Mouse (Mus musculus) E14TG2a.4 (cell line): ENCODE results near the gene Usp10.

Experiments used
- H3K27me3 ChIP-seq: 2 replicates; pipeline ENCODE4 v1.6.1; 2014; ENCODE audit warnings: low read length, control low read depth; ENCODE audit not compliant: insufficient read depth
- H3K36me3 ChIP-seq: 2 replicates; pipeline ENCODE4 v1.6.1; 2014; ENCODE audit warnings: low read length, control low read depth; ENCODE audit not compliant: insufficient read depth
- H3K4me1 ChIP-seq: replicated peaks from 2 replicates; pipeline ENCODE4 v1.6.1; 2014; ENCODE audit warnings: low read depth, low read length, control low read depth
- H3K4me3 ChIP-seq: replicated peaks from 2 replicates; pipeline ENCODE4 v1.5.1; 2014; ENCODE audit warnings: mild to moderate bottlenecking, low read length
- H3K9me3 ChIP-seq: 2 replicates; pipeline ENCODE4 v1.6.1; 2014; ENCODE audit warnings: low read length, control low read depth
- CTCF ChIP-seq: conservative IDR thresholded peaks from 2 replicates; pipeline ENCODE4 v1.5.1; 2014; ENCODE audit warnings: low read length
- NANOG ChIP-seq: IDR thresholded peaks from 2 replicates; pipeline ENCODE4 v1.6.1; 2014; ENCODE audit warnings: borderline replicate concordance, low read length, mixed read lengths
- POU5F1 ChIP-seq: IDR thresholded peaks from 2 replicates; pipeline ENCODE4 v1.6.1; 2014; ENCODE audit warnings: low read length, borderline replicate concordance

Usp10 gene

DNA sequence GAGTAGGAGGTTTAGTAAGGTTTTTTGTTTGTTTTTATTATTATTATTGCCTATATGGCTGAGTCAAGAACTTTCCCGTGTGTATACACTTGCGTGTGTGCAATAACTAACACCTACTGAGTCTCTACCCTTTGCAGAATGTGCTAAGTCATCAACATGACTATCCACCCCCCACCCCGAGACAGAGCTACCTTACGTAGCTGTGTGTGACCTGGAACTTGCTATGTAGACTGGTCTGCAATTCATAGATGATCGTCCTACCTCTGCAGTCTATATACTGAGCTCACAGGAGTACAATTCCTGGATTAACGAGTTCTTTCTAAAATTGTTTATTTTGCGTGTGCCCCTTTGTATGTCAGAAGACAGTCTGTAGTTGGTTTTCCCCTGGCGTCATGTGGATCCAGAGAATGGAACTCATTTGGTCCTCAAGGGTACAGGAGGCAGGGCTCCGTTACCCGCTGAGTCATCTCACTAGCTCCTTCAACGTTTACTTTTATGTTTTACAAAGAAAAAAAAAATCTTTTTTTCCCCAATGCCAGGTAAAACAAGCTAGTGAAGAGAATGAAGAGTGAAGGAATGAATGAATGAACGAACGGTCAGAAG lies at the start of gene Usp10:
Usp10 (plus strand) TSS at position 417 of the 603 bp plus-strand sequence.
- TF ChIP-seq CTCF = no peak
- TF ChIP-seq NANOG = no peak
- TF ChIP-seq POU5F1 = no peak
- Histone ChIP-seq H3K27me3 (no peaks in the 10 kb centered on the region), H3K4me1 (peaks cover 75% of the 10 kb centered on the region), H3K9me3 (no peaks in the 10 kb centered on the region), H3K4me3 (peak within 1 kb of the TSS; percentile 96), H3K36me3 (peaks cover 22% of the 10 kb centered on the region)

DNA sequence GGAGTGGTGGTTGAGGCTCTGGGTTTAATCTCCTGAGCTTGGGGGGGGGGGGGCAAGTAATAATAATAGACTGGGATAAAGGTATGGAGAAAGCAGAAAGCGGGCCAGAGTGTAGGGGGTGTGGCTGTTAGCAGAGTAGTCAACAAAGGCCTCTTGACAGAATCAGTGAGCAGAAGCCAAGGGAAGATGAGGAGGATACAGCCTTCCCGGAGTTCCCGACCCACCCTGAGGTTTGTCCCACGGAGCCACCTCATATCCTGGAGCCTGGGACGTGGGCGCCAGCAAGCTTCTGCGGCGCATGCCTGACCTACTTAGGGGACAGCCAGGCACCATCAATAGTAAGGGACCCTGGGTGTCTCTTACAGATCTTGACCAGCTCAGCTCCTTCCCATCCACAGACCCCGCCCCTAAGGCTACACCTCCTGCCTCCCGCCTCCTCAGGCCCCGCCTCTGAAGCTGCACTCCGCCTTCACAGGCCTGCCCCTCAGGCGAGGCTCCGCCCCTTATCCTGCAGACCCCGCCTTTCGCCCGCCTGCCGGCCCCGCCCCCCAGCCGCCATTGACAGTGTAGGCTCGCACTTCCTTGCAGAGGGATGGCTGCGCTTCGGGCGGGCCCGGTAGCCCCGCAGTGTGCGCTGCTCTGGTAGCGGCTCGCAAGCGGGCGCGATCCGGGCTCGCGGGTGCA lies 48.3 kb upstream of the Usp10 start, which contains the start of gene Klhl36:
Klhl36 (plus strand) TSS at position 561 of the 684 bp plus-strand sequence.
- H3K27me3 ChIP-seq = peaks cover 53% of the 10 kb centered on the region
- no peaks in the 10 kb centered on the region for H3K36me3 ChIP-seq
- peaks cover 11% of the 10 kb centered on the region for H3K4me1 ChIP-seq
- peak within 1 kb of the TSS; percentile 91 for H3K4me3 ChIP-seq
- TF ChIP-seq NANOG = no peak
- no peak for TF ChIP-seq CTCF
- no peak for TF ChIP-seq POU5F1
- peaks cover 5% of the 10 kb centered on the region; the same call in 1 of the 2 replicates for H3K9me3 ChIP-seq

- TF ChIP-seq NANOG = no peak
- TF ChIP-seq CTCF = no peak
- TF ChIP-seq POU5F1 = no peak
- H3K36me3 ChIP-seq = no peaks in the 10 kb centered on the region
- H3K27me3 ChIP-seq = peaks cover 57% of the 10 kb centered on the region
- peaks cover 5% of the 10 kb centered on the region; the same call in 1 of the 2 replicates for H3K9me3 ChIP-seq
- H3K4me3 ChIP-seq = peak overlapping the region; percentile 91
- peaks cover 11% of the 10 kb centered on the region for H3K4me1 ChIP-seq
These were observed 47.8 kb upstream of the Usp10 start for GRCm38 (mm10) chr8:119862390-119862734.

DNA sequence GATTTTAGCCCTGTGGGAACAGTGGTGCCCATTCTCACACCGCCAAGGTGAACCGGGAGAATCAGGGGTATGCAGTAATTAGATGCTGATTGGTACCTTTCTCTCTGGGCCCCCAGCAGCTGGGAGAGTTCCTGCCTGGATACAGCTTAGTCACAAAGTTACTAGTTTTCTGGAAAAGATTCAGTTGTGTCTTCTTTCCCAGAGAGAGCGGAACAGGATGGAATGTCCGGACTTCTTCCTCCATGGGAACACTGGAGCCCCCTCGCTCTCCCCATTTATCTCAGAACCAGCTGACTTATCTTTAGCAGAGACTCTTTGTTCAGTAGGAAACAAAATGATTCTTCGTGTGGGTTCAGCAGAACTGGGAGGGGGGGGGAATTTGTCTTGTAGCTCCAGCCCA lies 47.4 kb upstream of the Usp10 start:
- Histone ChIP-seq H3K4me3 (peak overlapping the region; percentile 91), H3K9me3 (peaks cover 5% of the 10 kb centered on the region; the same call in 1 of the 2 replicates), H3K4me1 (peaks cover 11% of the 10 kb centered on the region), H3K27me3 (peaks cover 57% of the 10 kb centered on the region), H3K36me3 (no peaks in the 10 kb centered on the region)
- TF ChIP-seq POU5F1 = no peak

- TF ChIP-seq NANOG (no peak), POU5F1 (no peak), CTCF (no peak)
- H3K4me1 ChIP-seq = peaks cover 19% of the 10 kb centered on the region
These were observed 40.5 kb upstream of the Usp10 start for GRCm38 (mm10) chr8:119869616-119870015.

GRCm38 (mm10) chr8:119873181-119873580 lies 37.0 kb upstream of the Usp10 start:
- TF ChIP-seq NANOG = no peak
- TF ChIP-seq POU5F1 = no peak
- no peak for TF ChIP-seq CTCF
- peaks cover 3% of the 10 kb centered on the region; the same call in 1 of the 2 replicates for H3K36me3 ChIP-seq
- peaks cover 51% of the 10 kb centered on the region for H3K27me3 ChIP-seq
- peaks cover 26% of the 10 kb centered on the region for H3K4me1 ChIP-seq
- no peak overlapping the region for H3K4me3 ChIP-seq
- peaks cover 13% of the 10 kb centered on the region for H3K9me3 ChIP-seq

More at GRCm38 (mm10) chr8:119869616-119870015, 40.5 kb upstream of the Usp10 start:
- Histone ChIP-seq H3K4me3 (peak overlapping the region; percentile 63), H3K27me3 (peaks cover 69% of the 10 kb centered on the region), H3K36me3 (peaks cover 3% of the 10 kb centered on the region; the same call in 1 of the 2 replicates), H3K9me3 (peaks cover 13% of the 10 kb centered on the region)

GRCm38 (mm10) chr8:119881301-119881700 lies 28.9 kb upstream of the Usp10 start:
- H3K27me3 ChIP-seq = peaks cover 38% of the 10 kb centered on the region
- H3K4me3 ChIP-seq = no peak overlapping the region
- TF ChIP-seq POU5F1 (no peak), NANOG (no peak), CTCF (no peak)
- no peaks in the 10 kb centered on the region for H3K36me3 ChIP-seq
- peaks cover 16% of the 10 kb centered on the region for H3K4me1 ChIP-seq
- no peaks in the 10 kb centered on the region for H3K9me3 ChIP-seq

GRCm38 (mm10) chr8:119881917-119882316 lies 28.2 kb upstream of the Usp10 start:
- Histone ChIP-seq H3K4me3 (no peak overlapping the region), H3K27me3 (peaks cover 37% of the 10 kb centered on the region), H3K4me1 (peaks cover 12% of the 10 kb centered on the region), H3K9me3 (no peaks in the 10 kb centered on the region), H3K36me3 (no peaks in the 10 kb centered on the region)
- no peak for TF ChIP-seq POU5F1
- no peak for TF ChIP-seq CTCF
- TF ChIP-seq NANOG = no peak
